ENCODE assay signal across 20 mouse cellular contexts in genomic region chr2:32499365-32499764, GRCm38 (mm10). TPM values are rescaled to one million over a fixed set of nuclear protein-coding genes. Genes with fewer than 3 reads are reported as not detected.
DNase-seq lines count a peak whose midpoint lies in the region; ATAC-seq and TF ChIP-seq lines count a peak whose summit lies in the region.
"Had no signal": no experiment of that assay in that cellular context is flagged by ENCODE, and none has a peak within 500 bp of the region (broad histone marks: within the 10 kb centered on the region; RNA-seq: fewer than 3 reads in every experiment).

No protein-coding gene starts in this region.

- ATAC-seq in megakaryocyte, adult 5-6 weeks (ENCODE audit: poor library complexity, severe bottlenecking), result no peak
- peak; percentile 78 for ATAC-seq in lung, embryonic 16.5 days (ENCODE audit: low read depth)
- no peak for ATAC-seq in forebrain, embryonic 11.5 days (replicated peaks; ENCODE audit: low FRiP score)
- ATAC-seq: hindbrain, postnatal 0 days; midbrain, embryonic 13.5 days had no signal

- H3K4me2 ChIP-seq in lung, embryonic 16.5 days (ENCODE audit: low read depth, low read length), result no peak overlapping the region
- no peak overlapping the region for H3K4me2 ChIP-seq in forebrain, embryonic 11.5 days (ENCODE audit: low read depth, low read length, severe bottlenecking)
- H3K4me2 ChIP-seq: forebrain, embryonic 12.5 days; heart, embryonic 13.5 days; midbrain, embryonic 13.5 days; neural tube, embryonic 12.5 days had no signal

- no peak overlapping the region for H3K9ac ChIP-seq in lung, embryonic 16.5 days (ENCODE audit: low read length)
- H3K9ac ChIP-seq in forebrain, embryonic 11.5 days (ENCODE audit: low read length), result no peak overlapping the region
- H3K9ac ChIP-seq: forebrain, embryonic 12.5 days; heart, embryonic 13.5 days; midbrain, embryonic 13.5 days; neural tube, embryonic 12.5 days had no signal

- H3K9me3 ChIP-seq in megakaryocyte, embryonic 14.5 days, result peaks cover 12% of the 10 kb centered on the region
- peaks cover 4% of the 10 kb centered on the region; the same call in 1 of the 2 replicates for H3K9me3 ChIP-seq in lung, embryonic 16.5 days (ENCODE audit: control insufficient read depth, low read length)
- H3K9me3 ChIP-seq in forebrain, embryonic 11.5 days (ENCODE audit: control insufficient read depth, low read length), result no peaks in the 10 kb centered on the region
- H3K9me3 ChIP-seq: forebrain, embryonic 12.5 days; midbrain, embryonic 13.5 days had no signal

- WGBS in kidney, adult 2 months, result 62% methylated on average over 4 of the region's 4 CpGs
- 54% methylated on average over 4 of the region's 4 CpGs for WGBS in lung, embryonic 16.5 days
- 94% methylated on average over 4 of the region's 4 CpGs for WGBS in forebrain, embryonic 11.5 days

- peaks cover 10% of the 10 kb centered on the region for H3K4me1 ChIP-seq in kidney, adult 2 months (ENCODE audit: control insufficient read depth, insufficient read depth, low read length)
- peaks cover 69% of the 10 kb centered on the region for H3K4me1 ChIP-seq in megakaryocyte, embryonic 14.5 days
- peaks cover 8% of the 10 kb centered on the region; the same call in 1 of the 2 replicates for H3K4me1 ChIP-seq in lung, embryonic 16.5 days (replicated peaks; ENCODE audit: control insufficient read depth, insufficient read depth, low read length)
- H3K4me1 ChIP-seq in forebrain, embryonic 11.5 days (replicated peaks; ENCODE audit: control insufficient read depth, insufficient read depth, low read length), result no peaks in the 10 kb centered on the region
- H3K4me1 ChIP-seq: forebrain, embryonic 12.5 days; midbrain, embryonic 13.5 days; neural tube, embryonic 12.5 days had no signal

- TF ChIP-seq CTCF in kidney, adult 2 months (conservative IDR thresholded peaks at IDR 0.05; ENCODE audit: insufficient read depth, insufficient read length, low read depth, low read length), result no peak

- peak; percentile 53 for DNase-seq in kidney, adult 2 months
- DNase-seq in kidney, postnatal 25 days, result no peak
- DNase-seq in adrenal gland, adult 18-20 months (ENCODE audit: low spot score in 2 of 2), result no peak
- no peak for DNase-seq in forebrain, embryonic 11.5 days (ENCODE audit: low spot score)
- DNase-seq: adrenal gland, adult 8-10 months; B cell, adult 2 months; cerebellum, adult 9-10 months; gastrocnemius, postnatal 10 days; heart, adult 11 months; kidney, adult 9 months; thymus, postnatal 36 days had no signal

- no peaks in the 10 kb centered on the region for H3K27me3 ChIP-seq in kidney, adult 2 months (replicated peaks; ENCODE audit: control insufficient read depth, insufficient read depth, low read length)
- H3K27me3 ChIP-seq in megakaryocyte, embryonic 14.5 days (replicated peaks), result peaks cover 12% of the 10 kb centered on the region
- no peaks in the 10 kb centered on the region for H3K27me3 ChIP-seq in lung, embryonic 16.5 days (ENCODE audit: control insufficient read depth, insufficient read depth, low read depth, low read length)
- H3K27me3 ChIP-seq in forebrain, embryonic 11.5 days (ENCODE audit: control insufficient read depth, insufficient read depth, low read length), result no peaks in the 10 kb centered on the region
- H3K27me3 ChIP-seq: forebrain, embryonic 12.5 days; heart, embryonic 13.5 days; midbrain, embryonic 13.5 days; neural tube, embryonic 12.5 days had no signal

- TF ChIP-seq POLR2A in kidney, adult 2 months (IDR thresholded peaks at IDR 0.05; ENCODE audit: low read depth, low read length), result no peak

- no peaks in the 10 kb centered on the region for H3K36me3 ChIP-seq in kidney, adult 2 months (ENCODE audit: control insufficient read depth, insufficient read depth, low read length)
- H3K36me3 ChIP-seq in megakaryocyte, embryonic 14.5 days (replicated peaks; ENCODE audit: low read length), result peaks cover 6% of the 10 kb centered on the region
- no peaks in the 10 kb centered on the region for H3K36me3 ChIP-seq in lung, embryonic 16.5 days (ENCODE audit: control insufficient read depth, insufficient read depth, low read length)
- no peaks in the 10 kb centered on the region for H3K36me3 ChIP-seq in forebrain, embryonic 11.5 days (ENCODE audit: control insufficient read depth, insufficient read depth, low read length)
- H3K36me3 ChIP-seq: embryonic facial prominence, embryonic 10.5 days; forebrain, embryonic 12.5 days; heart, embryonic 13.5 days; midbrain, embryonic 13.5 days; neural tube, embryonic 12.5 days had no signal

- no peak overlapping the region for H3K27ac ChIP-seq in kidney, adult 2 months (ENCODE audit: insufficient read depth, low read depth, low read length)
- H3K27ac ChIP-seq in lung, embryonic 16.5 days (ENCODE audit: low read length), result peak overlapping the region; percentile 70
- H3K27ac ChIP-seq in forebrain, embryonic 11.5 days (ENCODE audit: low read depth, low read length), result no peak overlapping the region
- H3K27ac ChIP-seq: embryonic facial prominence, embryonic 10.5 days; forebrain, embryonic 12.5 days; heart, embryonic 13.5 days; hindbrain, postnatal 0 days; midbrain, embryonic 13.5 days; neural tube, embryonic 12.5 days had no signal

- no peak overlapping the region for H3K4me3 ChIP-seq in kidney, adult 2 months (ENCODE audit: insufficient read depth, low read depth, low read length)
- H3K4me3 ChIP-seq in megakaryocyte, embryonic 14.5 days (replicated peaks), result peak overlapping the region; percentile 62
- no peak overlapping the region for H3K4me3 ChIP-seq in lung, embryonic 16.5 days (ENCODE audit: low read length)
- no peak overlapping the region for H3K4me3 ChIP-seq in forebrain, embryonic 11.5 days (ENCODE audit: low read depth, low read length)
- H3K4me3 ChIP-seq: embryonic facial prominence, embryonic 10.5 days; forebrain, embryonic 12.5 days; heart, embryonic 13.5 days; midbrain, embryonic 13.5 days; neural tube, embryonic 12.5 days had no signal

RNA-seq across cellular contexts. Expression of gene Fam102a, which starts 35.8 kb away (rescaled TPM):
- 39.0 and 40.2 TPM in 2 replicates for polyA plus RNA-seq in kidney, adult 2 months (2012; rRNA removed)
- 0.64 and 1.8 TPM in 2 replicates for polyA plus RNA-seq in megakaryocyte, embryonic 14.5 days (2012; ENCODE audit: insufficient read depth, low replicate concordance)
- total RNA-seq in megakaryocyte, adult 5-6 weeks (2015), result 6.5 and 6.6 TPM in 2 replicates
- 4.6 and 4.8 TPM in 2 replicates for total RNA-seq in megakaryocyte, adult 5-6 weeks (2017)
- 11.9 and 12.7 TPM in 2 replicates for polyA plus RNA-seq in lung, embryonic 16.5 days (2015; fragmentation: Nextera tagmentation; extraction: Ambion mirVana)
- 10 to 100 TPM; 27.4 to 41.0 TPM for total RNA-seq in adrenal gland, adult 18-20 months (2021)
- 10.4 and 10.6 TPM in 2 replicates for polyA plus RNA-seq in forebrain, embryonic 11.5 days (2014; fragmentation: Nextera tagmentation; extraction: Ambion mirVana)

RNA-seq across cellular contexts. Expression of gene Slc25a25, which starts 48.1 kb away (rescaled TPM):
- polyA plus RNA-seq in kidney, adult 2 months (2012; rRNA removed), result 25.3 and 30.6 TPM in 2 replicates
- 7.3 and 7.9 TPM in 2 replicates for polyA plus RNA-seq in megakaryocyte, embryonic 14.5 days (2012; ENCODE audit: insufficient read depth, low replicate concordance)
- 4.6 and 6.9 TPM in 2 replicates for total RNA-seq in megakaryocyte, adult 5-6 weeks (2015)
- 8.4 and 10.7 TPM in 2 replicates for total RNA-seq in megakaryocyte, adult 5-6 weeks (2017)
- polyA plus RNA-seq in lung, embryonic 16.5 days (2015; fragmentation: Nextera tagmentation; extraction: Ambion mirVana), result 16.0 and 17.5 TPM in 2 replicates
- 10 to 100 TPM; 48.8 to 55.3 TPM for total RNA-seq in adrenal gland, adult 18-20 months (2021)
- polyA plus RNA-seq in forebrain, embryonic 11.5 days (2014; fragmentation: Nextera tagmentation; extraction: Ambion mirVana), result 25.9 and 26.6 TPM in 2 replicates

RNA-seq across cellular contexts. Expression of gene Naif1, which starts 49.1 kb away (rescaled TPM):
- polyA plus RNA-seq in kidney, adult 2 months (2012; rRNA removed), result 4.8 and 5.2 TPM in 2 replicates
- polyA plus RNA-seq in megakaryocyte, embryonic 14.5 days (2012; ENCODE audit: insufficient read depth, low replicate concordance), result 3.9 and 10.8 TPM in 2 replicates
- total RNA-seq in megakaryocyte, adult 5-6 weeks (2015), result 2.9 and 3.5 TPM in 2 replicates
- 3.2 and 3.9 TPM in 2 replicates for total RNA-seq in megakaryocyte, adult 5-6 weeks (2017)
- polyA plus RNA-seq in lung, embryonic 16.5 days (2015; fragmentation: Nextera tagmentation; extraction: Ambion mirVana), result 6.5 and 6.8 TPM in 2 replicates
- total RNA-seq in adrenal gland, adult 18-20 months (2021), result 1 to 10 TPM; 4.1 to 4.5 TPM
- 6.6 and 7.1 TPM in 2 replicates for polyA plus RNA-seq in forebrain, embryonic 11.5 days (2014; fragmentation: Nextera tagmentation; extraction: Ambion mirVana)
